Mouse (Mus musculus): ENCODE measurements around the gene Imp4.

Gene Imp4

GRCm38 (mm10) chr1:34460061-34460441 lies 20.4 kb downstream of the Imp4 start:
- in situ Hi-C loops (cut with MboI, MseI) = loop anchor here (25.0 kb wide), 1 partner anchor 1602 kb away; the partner anchor contains the start of gene Hs6st1

GRCm38 (mm10) chr1:34462766-34463165 lies 23.1 kb downstream of the Imp4 start:
- in situ Hi-C loops (cut with MboI, MseI) = loop anchor here (25.0 kb wide), 1 partner anchor 1600 kb away; the partner anchor contains the start of gene Hs6st1

GRCm38 (mm10) chr1:34464310-34464817 lies 24.7 kb downstream of the Imp4 start:
- in situ Hi-C loops (cut with MboI, MseI) = loop anchor here (25.0 kb wide), 1 partner anchor 1598 kb away; the partner anchor contains the start of gene Hs6st1

GRCm38 (mm10) chr1:34465445-34465844 lies 25.8 kb downstream of the Imp4 start:
- in situ Hi-C loops (cut with MboI, MseI) = loop anchor here (25.0 kb wide), 1 partner anchor 1597 kb away; the partner anchor contains the start of gene Hs6st1

- in situ Hi-C loops (cut with MboI, MseI) = loop anchor here (25.0 kb wide), 1 partner anchor 1594 kb away; the partner anchor contains the start of gene Hs6st1
These were observed 28.4 kb downstream of the Imp4 start for GRCm38 (mm10) chr1:34468051-34468450.

- in situ Hi-C loops (cut with MboI, MseI) = loop anchor here (25.0 kb wide), 1 partner anchor 1594 kb away; the partner anchor contains the start of gene Hs6st1
These were observed 28.8 kb downstream of the Imp4 start for GRCm38 (mm10) chr1:34468500-34468899.

GRCm38 (mm10) chr1:34469801-34470200 lies 30.1 kb downstream of the Imp4 start:
- in situ Hi-C loops (cut with MboI, MseI) = loop anchor here (25.0 kb wide), 1 partner anchor 1592 kb away; the partner anchor contains the start of gene Hs6st1

GRCm38 (mm10) chr1:34472427-34473300 lies 33.0 kb downstream of the Imp4 start:
- in situ Hi-C loops (cut with MboI, MseI) = loop anchor here (25.0 kb wide), 1 partner anchor 1590 kb away; the partner anchor contains the start of gene Hs6st1

GRCm38 (mm10) chr1:34478891-34479655 lies 39.4 kb downstream of the Imp4 start:
- in situ Hi-C loops (cut with MboI, MseI) = loop anchor here (25.0 kb wide), 1 partner anchor 383 kb away; no protein-coding TSS in a partner anchor

GRCm38 (mm10) chr1:34480801-34481200 lies 41.1 kb downstream of the Imp4 start:
- in situ Hi-C loops (cut with MboI, MseI) = loop anchor here (25.0 kb wide), 1 partner anchor 382 kb away; no protein-coding TSS in a partner anchor

GRCm38 (mm10) chr1:34481920-34482669 lies 42.4 kb downstream of the Imp4 start:
- in situ Hi-C loops (cut with MboI, MseI) = loop anchor here (25.0 kb wide), 1 partner anchor 380 kb away; no protein-coding TSS in a partner anchor

GRCm38 (mm10) chr1:34484470-34484869 lies 44.8 kb downstream of the Imp4 start:
- in situ Hi-C loops (cut with MboI, MseI) = loop anchor here (25.0 kb wide), 1 partner anchor 378 kb away; no protein-coding TSS in a partner anchor

- in situ Hi-C loops (cut with MboI, MseI) = loop anchor here (25.0 kb wide), 1 partner anchor 377 kb away; no protein-coding TSS in a partner anchor
These were observed 46.0 kb downstream of the Imp4 start for GRCm38 (mm10) chr1:34485461-34486188.

GRCm38 (mm10) chr1:34487383-34487782 lies 47.7 kb downstream of the Imp4 start:
- in situ Hi-C loops (cut with MboI, MseI) = loop anchor here (25.0 kb wide), 1 partner anchor 375 kb away; no protein-coding TSS in a partner anchor

GRCm38 (mm10) chr1:34489852-34490541 lies 50.3 kb downstream of the Imp4 start:
- in situ Hi-C loops (cut with MboI, MseI) = loop anchor here (25.0 kb wide), 1 partner anchor 372 kb away; no protein-coding TSS in a partner anchor

GRCm38 (mm10) chr1:34491480-34491879 lies 51.8 kb downstream of the Imp4 start:
- in situ Hi-C loops (cut with MboI, MseI) = loop anchor here (25.0 kb wide), 1 partner anchor 371 kb away; no protein-coding TSS in a partner anchor

All from T-helper 2 cell (primary cell).